Mouse (Mus musculus) intestine, embryonic 14.5 days (tissue): Measurements from ENCODE around the gene Zfp296. TPM values are rescaled to one million over a fixed set of nuclear protein-coding genes. Genes with fewer than 3 reads are reported as not detected.

ENCODE experiments used
- ATAC-seq: fragments of 200-750 bp; cut with Nextera tagmentation; replicated peaks from 2 replicates; pipeline ENCODE4 v1.8.0; 2017; ENCODE audit warnings: low read depth, moderate number of reproducible peaks, moderate TSS enrichment, moderate library complexity; ENCODE audit not compliant: low FRiP score, low TSS enrichment
- DNase-seq: peaks from one replicate; pipeline ENCODE4 v3.0.0-alpha.2; 2018; ENCODE audit warnings: low spot score
- H3K27ac ChIP-seq: fragments of 300-500 bp; sonication (generic); 2 replicates; pipeline ENCODE4 v1.5.1; 2014; ENCODE audit warnings: low read depth, mild to moderate bottlenecking, control low read depth
- H3K27me3 ChIP-seq: fragments of 300-500 bp; sonication (generic); replicated peaks from 2 replicates; pipeline ENCODE4 v1.6.1; 2014; ENCODE audit warnings: low read length, control low read depth; ENCODE audit not compliant: control insufficient read depth, insufficient read depth
- H3K36me3 ChIP-seq: fragments of 300-500 bp; sonication (generic); 2 replicates; pipeline ENCODE4 v1.6.1; 2014; ENCODE audit warnings: low read length, control low read depth; ENCODE audit not compliant: control insufficient read depth, insufficient read depth
- H3K4me1 ChIP-seq: fragments of 300-500 bp; sonication (generic); replicated peaks from 2 replicates; pipeline ENCODE4 v1.6.1; 2014; ENCODE audit warnings: low read length, control low read depth, mixed read lengths; ENCODE audit not compliant: control insufficient read depth, insufficient read depth
- H3K4me2 ChIP-seq: fragments of 300-500 bp; sonication (generic); 2 replicates; pipeline ENCODE4 v1.6.1; 2014; ENCODE audit warnings: low read length
- H3K4me3 ChIP-seq: fragments of 300-500 bp; sonication (generic); 2 replicates; pipeline ENCODE4 v1.5.1; 2014; ENCODE audit warnings: low read depth, low read length, control low read depth, mixed read lengths
- H3K9ac ChIP-seq: fragments of 300-500 bp; sonication (generic); 2 replicates; pipeline ENCODE4 v1.6.1; 2014; ENCODE audit warnings: mild to moderate bottlenecking, low read length
- H3K9me3 ChIP-seq: fragments of 300-500 bp; sonication (generic); 2 replicates; pipeline ENCODE4 v1.6.1; 2016; ENCODE audit warnings: low read length, control low read depth; ENCODE audit not compliant: control insufficient read depth
- WGBS: fragments of 180-500 bp; shearing (Covaris S2); extraction: QIAGEN DNeasy Blood & Tissue Kit; methylation state at CpG from one replicate; pipeline ENCODE4 v1.1.7; 2014; 5-methylcytosine and 5-hydroxymethylcytosine counted together
- polyA plus RNA-seq: library from polyadenylated mRNA; unstranded; fragments of >200 nt; fragmentation: Nextera tagmentation; extraction: Ambion mirVana; gene quantifications from 2 replicates; pipeline ENCODE4 v1.2.1, GENCODE M21; 2014

Gene Zfp296
- polyA plus RNA-seq, 1 experiment from 2014 or later = 1.4 TPM

DNA sequence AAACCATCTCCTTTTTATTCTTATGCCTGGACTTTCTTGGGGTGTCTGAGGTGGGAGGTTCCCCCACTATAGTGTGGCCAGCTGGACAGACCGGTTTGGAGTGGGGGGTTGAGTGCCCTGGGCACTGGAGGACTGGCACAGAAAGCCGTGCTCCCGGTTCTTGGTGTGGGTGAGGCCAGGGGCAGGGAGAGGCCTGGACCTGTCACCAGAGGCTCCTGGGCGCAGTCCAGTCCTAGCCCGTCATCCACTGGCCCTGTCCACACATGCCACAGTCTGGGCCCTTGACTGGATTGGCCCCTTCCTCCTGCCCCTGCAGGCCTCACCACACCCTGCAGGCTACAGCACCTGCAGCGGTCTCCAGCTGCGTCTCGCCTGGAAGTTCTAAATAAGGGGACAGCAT, 3.5 kb downstream of the Zfp296 start:
- H3K9ac ChIP-seq = no peak overlapping the region

DNA sequence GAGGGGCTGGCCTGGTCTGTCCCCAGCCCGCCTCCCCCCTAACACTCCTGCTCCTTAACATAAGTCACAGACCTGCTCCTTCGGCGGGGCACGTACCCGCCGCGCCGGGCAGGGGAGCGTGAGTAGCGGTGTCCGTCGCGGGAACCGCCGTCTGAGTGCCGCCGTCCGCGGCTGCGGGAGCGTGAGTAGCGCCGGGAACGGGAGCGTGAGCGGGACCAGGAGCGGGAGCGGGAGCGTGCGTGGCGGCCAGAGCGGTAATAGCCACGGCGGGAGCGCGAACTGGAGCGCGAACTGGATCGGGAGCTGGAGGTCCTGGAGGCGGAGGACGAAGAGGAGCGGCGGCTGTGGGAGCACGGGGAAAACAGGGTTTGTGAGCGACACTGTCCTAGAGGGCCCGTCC, 9.2 kb downstream of the Zfp296 start:
- H3K27ac ChIP-seq = no peak overlapping the region
- no peak for ATAC-seq
- H3K9me3 ChIP-seq = no peaks in the 10 kb centered on the region
- H3K4me1 ChIP-seq = no peaks in the 10 kb centered on the region
- WGBS = 79% methylated on average over 46 of the region's 46 CpGs
- no peak for DNase-seq
- H3K27me3 ChIP-seq = no peaks in the 10 kb centered on the region
- peaks cover 95% of the 10 kb centered on the region for H3K36me3 ChIP-seq
- no peak overlapping the region for H3K4me2 ChIP-seq
- no peak overlapping the region for H3K9ac ChIP-seq
- no peak overlapping the region for H3K4me3 ChIP-seq

More for the DNA sequence above, 3.5 kb downstream of the Zfp296 start:
- Histone ChIP-seq H3K4me3 (no peak overlapping the region), H3K4me1 (peaks cover 13% of the 10 kb centered on the region), H3K27ac (no peak overlapping the region), H3K4me2 (no peak overlapping the region), H3K9me3 (no peaks in the 10 kb centered on the region), H3K27me3 (peaks cover 35% of the 10 kb centered on the region), H3K36me3 (peaks cover 55% of the 10 kb centered on the region)
- 87% methylated on average over 8 of the region's 8 CpGs for WGBS
- ATAC-seq (no peak), DNase-seq (no peak)

DNA sequence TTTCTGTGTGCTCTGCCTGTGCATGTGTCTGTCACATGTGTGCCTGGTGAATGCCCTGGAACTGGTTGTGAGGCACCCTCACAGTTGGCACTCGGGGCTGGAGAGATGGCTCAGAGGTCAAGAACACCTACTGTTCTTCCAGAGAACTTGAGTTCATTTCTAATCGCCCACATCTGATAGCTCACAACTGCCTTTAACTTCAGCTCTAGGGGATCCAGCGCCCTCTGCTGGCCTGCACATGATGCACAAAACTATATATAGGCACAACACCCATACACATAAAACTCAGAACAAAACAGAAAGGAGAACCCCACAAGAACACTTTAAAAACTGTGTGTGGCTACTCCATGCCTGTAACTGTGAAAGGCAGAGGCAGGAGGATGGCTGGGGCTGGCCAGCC, 12.1 kb downstream of the Zfp296 start:
- Histone ChIP-seq H3K4me1 (no peaks in the 10 kb centered on the region), H3K27me3 (no peaks in the 10 kb centered on the region), H3K36me3 (peaks cover 99% of the 10 kb centered on the region), H3K27ac (no peak overlapping the region), H3K9me3 (no peaks in the 10 kb centered on the region), H3K9ac (no peak overlapping the region), H3K4me3 (no peak overlapping the region), H3K4me2 (no peak overlapping the region)
- ATAC-seq (no peak), DNase-seq (peak; percentile 72)
- WGBS = 53% methylated on average over 3 of the region's 3 CpGs

DNA sequence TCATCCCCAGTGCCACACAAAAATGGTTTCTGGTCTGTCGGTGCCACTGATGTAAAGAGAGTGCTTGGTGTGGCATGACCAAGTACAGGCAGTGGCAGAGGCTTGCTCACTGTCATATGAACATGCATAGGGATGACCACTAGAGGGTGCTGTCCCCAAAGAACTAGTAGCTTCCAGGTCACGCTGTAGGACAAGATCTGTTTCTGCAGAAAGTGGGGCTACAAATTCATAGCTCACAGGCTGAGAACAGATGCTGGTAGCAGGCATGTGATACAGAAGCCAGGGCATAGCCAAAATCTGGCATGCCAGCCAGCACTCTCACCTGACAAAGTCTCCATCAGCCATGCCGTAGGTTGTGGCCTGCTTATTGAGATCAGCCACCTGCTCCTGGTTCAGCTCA, 12.8 kb downstream of the Zfp296 start:
- H3K4me1 ChIP-seq = no peaks in the 10 kb centered on the region
- DNase-seq = peak; percentile 67
- H3K36me3 ChIP-seq = peaks cover 98% of the 10 kb centered on the region
- H3K4me2 ChIP-seq = no peak overlapping the region
- peak; percentile 29 for ATAC-seq
- no peaks in the 10 kb centered on the region for H3K9me3 ChIP-seq
- H3K9ac ChIP-seq = no peak overlapping the region
- no peak overlapping the region for H3K4me3 ChIP-seq
- H3K27ac ChIP-seq = no peak overlapping the region
- no peaks in the 10 kb centered on the region for H3K27me3 ChIP-seq
- WGBS = 54% methylated on average over 3 of the region's 3 CpGs

DNA sequence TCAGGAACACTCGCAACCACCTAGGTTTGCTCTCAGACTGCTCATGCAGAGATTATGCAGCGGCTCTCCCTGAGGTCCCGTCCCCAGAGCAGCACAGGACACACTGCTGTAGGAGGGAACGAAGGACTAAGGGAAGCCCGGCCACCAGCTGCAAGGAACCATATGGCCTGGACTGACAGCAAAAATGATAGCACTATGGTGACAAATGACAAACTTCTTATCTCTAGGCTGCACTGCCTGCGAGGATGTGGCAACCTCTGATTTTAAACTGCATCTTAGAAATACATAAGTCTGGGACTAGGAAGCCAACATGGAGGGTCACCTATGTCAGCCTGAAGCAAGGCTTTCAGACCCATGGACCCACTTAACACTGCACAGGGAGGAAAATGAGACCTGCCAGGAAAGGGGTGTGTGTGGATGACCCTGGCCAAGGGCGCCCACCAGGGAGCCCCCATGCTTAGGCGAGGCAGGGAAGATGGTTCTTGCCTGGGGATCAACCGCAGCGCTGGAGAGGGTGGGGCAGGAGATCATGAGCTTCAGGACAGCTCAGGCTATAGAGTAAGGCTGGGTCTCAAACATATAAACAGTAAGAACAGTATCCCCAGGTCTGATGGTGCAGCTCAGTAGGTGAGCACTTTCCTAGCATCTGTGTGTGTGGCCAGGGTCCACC, 16.1 kb downstream of the Zfp296 start:
- Histone ChIP-seq H3K27ac (no peak overlapping the region), H3K4me2 (no peak overlapping the region), H3K4me1 (no peaks in the 10 kb centered on the region), H3K36me3 (peaks cover 86% of the 10 kb centered on the region), H3K4me3 (no peak overlapping the region), H3K9me3 (no peaks in the 10 kb centered on the region), H3K27me3 (no peaks in the 10 kb centered on the region), H3K9ac (no peak overlapping the region)
- no peak for ATAC-seq
- no peak for DNase-seq
- 88% methylated on average over 10 of the region's 10 CpGs for WGBS

DNA sequence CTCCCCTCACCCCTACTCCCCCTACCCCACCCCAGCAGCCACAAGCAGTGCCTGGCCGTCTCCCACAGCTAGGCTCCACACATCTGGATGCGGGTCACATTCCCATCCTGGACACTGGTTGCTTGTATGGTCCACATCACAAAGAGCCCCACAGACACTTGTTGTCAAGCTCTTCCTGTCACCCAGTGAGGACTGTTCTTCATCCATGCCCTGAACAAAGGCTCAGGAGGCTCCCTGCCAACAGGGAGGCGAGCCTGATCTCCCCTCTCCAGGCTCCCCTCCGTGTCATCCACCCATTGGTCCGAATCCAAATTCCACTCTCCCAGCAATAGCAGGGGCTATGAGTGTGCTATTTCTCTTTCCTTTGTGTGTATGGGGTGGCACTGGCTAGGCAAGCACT, 23.5 kb downstream of the Zfp296 start:
- Histone ChIP-seq H3K4me3 (no peak overlapping the region), H3K27me3 (no peaks in the 10 kb centered on the region), H3K4me1 (peaks cover 12% of the 10 kb centered on the region), H3K9ac (no peak overlapping the region), H3K36me3 (peaks cover 61% of the 10 kb centered on the region), H3K27ac (no peak overlapping the region), H3K9me3 (no peaks in the 10 kb centered on the region), H3K4me2 (no peak overlapping the region)
- no peak for DNase-seq
- no peak for ATAC-seq
- 73% methylated on average over 5 of the region's 5 CpGs for WGBS

DNA sequence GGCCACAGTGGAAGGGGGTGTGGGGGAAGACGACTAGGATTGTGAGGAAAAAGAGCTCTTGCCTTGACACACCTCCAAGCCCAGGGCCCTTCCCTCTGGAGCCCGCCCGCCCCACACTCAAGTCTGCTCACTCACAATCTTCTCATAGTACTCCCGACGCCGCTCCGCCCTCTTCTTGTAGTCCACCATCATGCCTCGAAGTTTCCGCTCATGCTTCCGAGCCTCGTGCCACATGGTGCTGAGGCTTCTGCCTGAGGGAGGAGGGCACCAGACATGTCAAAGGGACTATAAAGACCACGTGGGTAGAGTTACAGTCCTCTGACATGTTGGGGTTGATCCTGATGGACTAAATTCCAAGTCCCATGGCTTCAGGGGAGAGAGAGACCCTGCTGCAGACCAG, 26.0 kb downstream of the Zfp296 start:
- DNase-seq (no peak), ATAC-seq (no peak)
- peak overlapping the region; percentile 86 for H3K4me2 ChIP-seq
- no peaks in the 10 kb centered on the region for H3K9me3 ChIP-seq
- H3K4me1 ChIP-seq = peaks cover 12% of the 10 kb centered on the region
- no peak overlapping the region for H3K27ac ChIP-seq
- 82% methylated on average over 12 of the region's 12 CpGs for WGBS
- H3K36me3 ChIP-seq = peaks cover 48% of the 10 kb centered on the region
- no peaks in the 10 kb centered on the region for H3K27me3 ChIP-seq
- 0 out of 2 replicates have a peak overlapping the region, but pooled peaks have one; percentile 59 for H3K4me3 ChIP-seq
- H3K9ac ChIP-seq = peak overlapping the region; percentile 73

DNA sequence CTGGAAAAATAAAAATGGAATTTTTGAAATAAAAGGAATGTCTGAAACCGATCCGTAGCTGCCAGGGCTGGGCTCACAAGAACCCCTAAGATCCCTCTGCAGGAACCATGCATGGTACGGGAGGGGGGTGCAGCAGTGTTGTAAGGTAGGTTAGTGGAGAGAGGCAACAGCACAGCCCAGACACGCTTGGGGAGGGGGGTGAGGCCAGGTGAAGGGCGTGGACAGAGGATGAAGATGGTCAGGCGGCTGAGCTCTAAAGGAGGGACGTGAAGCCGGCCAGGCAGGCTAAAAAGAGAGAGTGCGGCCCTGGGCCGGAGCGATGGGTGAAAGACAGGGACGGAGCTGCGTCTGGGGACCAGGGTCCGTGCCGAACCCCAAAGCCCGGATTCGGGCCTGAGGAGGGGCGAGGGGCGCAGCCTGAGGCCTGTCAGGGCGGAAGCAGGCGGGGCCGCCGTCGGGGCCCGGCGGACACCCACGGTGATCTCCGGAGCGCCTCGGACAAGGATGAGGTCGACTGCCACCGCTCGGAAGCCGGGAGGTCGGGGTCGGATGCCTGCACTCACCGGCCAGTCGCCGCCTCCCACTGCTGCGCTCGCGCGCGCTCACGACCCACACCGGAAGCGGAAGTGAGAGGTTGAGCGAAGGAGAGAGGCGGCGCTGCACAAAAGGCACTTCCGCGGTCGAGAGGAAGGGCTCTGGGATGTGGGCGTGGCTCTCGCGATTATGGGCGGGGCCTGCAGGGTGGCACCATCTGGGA, 26.9 kb downstream of the Zfp296 start, which contains the start of gene Clasrp:
Gene Clasrp (minus strand): TSS at position 638 of the 757 bp plus-strand sequence.
- Histone ChIP-seq H3K4me3 (peak within 1 kb of the TSS; percentile 59), H3K4me2 (peak within 1 kb of the TSS; percentile 86), H3K27ac (peak within 1 kb of the TSS; percentile 11; the same call in 1 of the 2 replicates), H3K9me3 (no peaks in the 10 kb centered on the region), H3K4me1 (peaks cover 12% of the 10 kb centered on the region), H3K27me3 (no peaks in the 10 kb centered on the region), H3K36me3 (peaks cover 38% of the 10 kb centered on the region), H3K9ac (peak within 1 kb of the TSS; percentile 73)
- DNase-seq (peak; percentile 96), ATAC-seq (peak; percentile 94)
- WGBS = under 1% methylated on average over 57 of the region's 57 CpGs
